ENCODE assay signal across 15 mouse cellular contexts in the genomic region with DNA sequence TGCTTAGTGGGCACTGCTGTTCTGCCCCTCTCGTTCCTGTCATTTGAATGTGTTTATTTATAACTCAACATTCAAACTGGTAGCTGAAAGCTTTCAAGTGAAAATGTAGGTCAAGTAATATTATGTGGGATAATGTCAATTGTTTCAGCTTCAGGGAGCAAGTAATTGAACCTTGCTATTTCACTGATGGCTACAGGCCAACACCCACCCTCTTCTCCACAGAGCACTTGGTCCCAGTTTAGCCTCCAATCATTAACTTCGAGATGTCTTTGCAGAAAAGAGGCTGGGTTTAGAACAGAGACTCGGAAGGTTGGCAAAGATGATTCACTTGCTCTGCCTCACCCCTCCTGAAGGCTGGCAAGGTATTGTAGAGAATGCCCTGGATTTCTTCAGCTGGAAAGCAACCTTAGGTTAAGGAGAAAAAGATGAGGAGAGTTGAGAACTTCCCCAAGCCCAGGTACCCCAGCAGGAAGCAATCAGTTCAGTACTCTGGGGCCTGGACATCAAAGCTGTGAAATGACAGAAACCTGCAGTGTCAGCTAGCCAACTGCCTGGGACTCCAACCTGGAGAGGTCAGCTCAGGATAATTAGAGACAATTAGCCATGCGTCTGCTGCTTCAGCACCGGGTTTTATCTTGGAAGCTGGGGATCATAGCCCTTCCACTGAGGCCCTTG.
DNase-seq lines count a peak whose midpoint lies in the region; ATAC-seq and TF ChIP-seq lines count a peak whose summit lies in the region.
"Had no signal": no experiment of that assay in that cellular context is flagged by ENCODE, and none has a peak within 500 bp of the region (broad histone marks: within the 10 kb centered on the region; RNA-seq: fewer than 3 reads in every experiment).

No protein-coding gene starts in this region.

- peak; percentile 4 to 6 for DNase-seq in kidney, adult 8-10 months
- DNase-seq in kidney, postnatal 10 days = no peak
- DNase-seq in cerebellum, adult 11 months = peak; percentile 73
- DNase-seq in cerebellum, adult 9-10 months = peak; percentile 92
- no peak for DNase-seq in forebrain, embryonic 10.5 days (ENCODE audit: extremely low spot score, low spot score)
- DNase-seq: adrenal gland, postnatal 10 days; lung, embryonic 14.5 days had no signal

- peaks cover 28% of the 10 kb centered on the region for H3K4me1 ChIP-seq in olfactory bulb, adult 2 months (ENCODE audit: control insufficient read depth, insufficient read depth, low read length)
- peaks cover 45% of the 10 kb centered on the region for H3K4me1 ChIP-seq in forebrain, embryonic 10.5 days
- H3K4me1 ChIP-seq: intestine, embryonic 15.5 days had no signal

- no peak for TF ChIP-seq CTCF in olfactory bulb, adult 2 months (IDR thresholded peaks at IDR 0.05; ENCODE audit: insufficient read depth, low read depth, low read length)

- TF ChIP-seq POLR2A in olfactory bulb, adult 2 months (IDR thresholded peaks at IDR 0.05; ENCODE audit: insufficient read depth, low read depth, low read length) = no peak

- peaks cover 15% of the 10 kb centered on the region for H3K27me3 ChIP-seq in forebrain, embryonic 10.5 days (ENCODE audit: poor library complexity, severe bottlenecking)
- H3K27me3 ChIP-seq: heart, embryonic 13.5 days; intestine, embryonic 15.5 days had no signal

- no peak for ATAC-seq in CD4-positive, CD25-positive, alpha-beta regulatory T cell, adult 4 months
- ATAC-seq: intestine, embryonic 15.5 days had no signal

- H3K4me3 ChIP-seq in olfactory bulb, adult 2 months (ENCODE audit: insufficient read depth, low read depth, low read length) = no peak overlapping the region
- H3K4me3 ChIP-seq in forebrain, embryonic 10.5 days = no peak overlapping the region
- H3K4me3 ChIP-seq: forebrain, embryonic 13.5 days; heart, embryonic 13.5 days; intestine, embryonic 15.5 days; layer of hippocampus, adult 2 months; limb, embryonic 15.5 days had no signal

- H3K9me3 ChIP-seq in forebrain, embryonic 10.5 days = no peaks in the 10 kb centered on the region
- H3K9me3 ChIP-seq: forebrain, embryonic 13.5 days; heart, embryonic 13.5 days; intestine, embryonic 15.5 days; limb, embryonic 15.5 days had no signal

- H3K36me3 ChIP-seq in forebrain, embryonic 10.5 days (replicated peaks) = no peaks in the 10 kb centered on the region
- H3K36me3 ChIP-seq: heart, embryonic 13.5 days; intestine, embryonic 15.5 days; limb, embryonic 15.5 days had no signal

- peak overlapping the region; percentile 19; the same call in 1 of the 2 replicates for H3K27ac ChIP-seq in olfactory bulb, adult 2 months (ENCODE audit: insufficient read depth, low read depth, low read length)
- H3K27ac ChIP-seq in forebrain, embryonic 10.5 days = no peak overlapping the region
- H3K27ac ChIP-seq: forebrain, embryonic 13.5 days; heart, embryonic 13.5 days; intestine, embryonic 15.5 days; layer of hippocampus, adult 2 months; limb, embryonic 15.5 days; macrophage had no signal

- 26% methylated on average over 5 of the region's 5 CpGs for WGBS in olfactory bulb, adult 2 months
- 34% methylated on average over 5 of the region's 5 CpGs for WGBS in forebrain, embryonic 10.5 days

Comparison
In these comparisons a context has a peak if more than half of its experiments do, and no peak if none do; other contexts are left out.
1. DNase-seq: peak in kidney, adult 8-10 months (2 of 2), cerebellum, adult 11 months (single experiment) and cerebellum, adult 9-10 months (single experiment); none in kidney, postnatal 10 days (single experiment) and forebrain, embryonic 10.5 days (single experiment).